Mouse (Mus musculus) mouse embryonic stem cell (cell line): ENCODE data around the gene Olfr1087.
"Not testable (repeated sequence)": the region's sequence is repeated elsewhere in the genome, so short reads cannot be mapped to it uniquely, and the experiment has no call there.

Experiments used
- in situ Hi-C, 2 experiments: fragments of 300-500 bp; cut with MboI; formaldehyde crosslinking; loops; 1 replicate in 1 of 2; 3 replicates in 1 of 2; pipeline ENCODE4 v1.14.3; 2019 to 2020; ENCODE audit warnings: low sequenced_read_pairs in 2 of 2, low pct_unique_long_range_greater_than_20kb in 1 of 2, mixed read lengths in 1 of 2; ENCODE audit not compliant: unreplicated experiment in 1 of 2

The Olfr1087 gene

GRCm38 (mm10) chr2:86698295-86698694, at the start of gene Olfr1087:
TSS of gene Olfr1087 (minus strand) at chr2:86698395.
- in situ Hi-C loops = no loop called here

- in situ Hi-C loops = no loop called here
These were observed 35.4 kb upstream of the Olfr1087 start, which contains the start of gene Olfr1089 for GRCm38 (mm10) chr2:86733601-86734000. TSS of gene Olfr1089 (minus strand) at chr2:86733701.

GRCm38 (mm10) chr2:86679992-86680391, 18.2 kb downstream of the Olfr1087 start, which contains the start of gene Olfr1086:
TSS of gene Olfr1086 (minus strand) at chr2:86680092.
- in situ Hi-C loops = no loop called here

GRCm38 (mm10) chr2:86661919-86662318, 36.3 kb downstream of the Olfr1087 start, which contains the start of gene Olfr1085:
TSS of gene Olfr1085 (minus strand) at chr2:86662019.
- in situ Hi-C loops = no loop called here

GRCm38 (mm10) chr2:86639625-86640024, 58.6 kb downstream of the Olfr1087 start, which contains the start of gene Olfr1084:
TSS of gene Olfr1084 (minus strand) at chr2:86639725.
- in situ Hi-C loops = not testable (repeated sequence)
